Comparison of ENCODE assay signal across 9 mouse cellular contexts in genomic region chr5:93180252-93180651, GRCm38 (mm10). TPM values are rescaled to one million over a fixed set of nuclear protein-coding genes. Genes with fewer than 3 reads are reported as not detected.
DNase-seq lines count a peak whose midpoint lies in the region; ATAC-seq lines count a peak whose summit lies in the region.
"Had no signal": no experiment of that assay in that cellular context is flagged by ENCODE, and none has a peak within 500 bp of the region (broad histone marks: within the 10 kb centered on the region; RNA-seq: fewer than 3 reads in every experiment).

No protein-coding gene starts in this region.

- no peaks in the 10 kb centered on the region for H3K27me3 ChIP-seq in hindbrain, embryonic 14.5 days (ENCODE audit: control insufficient read depth, insufficient read depth, low read length)
- no peaks in the 10 kb centered on the region for H3K27me3 ChIP-seq in hindbrain, embryonic 10.5 days (ENCODE audit: insufficient read depth, poor library complexity, severe bottlenecking)
- no peaks in the 10 kb centered on the region for H3K27me3 ChIP-seq in lung, embryonic 16.5 days (ENCODE audit: control insufficient read depth, insufficient read depth, low read depth, low read length)
- H3K27me3 ChIP-seq: megakaryocyte, embryonic 14.5 days had no signal

- H3K4me1 ChIP-seq in hindbrain, embryonic 14.5 days (replicated peaks; ENCODE audit: control insufficient read depth, insufficient read depth, low read length): no peaks in the 10 kb centered on the region
- H3K4me1 ChIP-seq in hindbrain, embryonic 10.5 days (replicated peaks): no peaks in the 10 kb centered on the region
- H3K4me1 ChIP-seq in lung, embryonic 16.5 days (replicated peaks; ENCODE audit: control insufficient read depth, insufficient read depth, low read length): no peaks in the 10 kb centered on the region

- 74% methylated on average over 2 of the region's 2 CpGs for WGBS in hindbrain, embryonic 14.5 days
- WGBS in hindbrain, embryonic 10.5 days: 91% methylated on average over 2 of the region's 2 CpGs
- 56% methylated on average over 2 of the region's 2 CpGs for WGBS in lung, embryonic 16.5 days

- no peak overlapping the region for H3K4me3 ChIP-seq in hindbrain, embryonic 14.5 days (replicated peaks; ENCODE audit: low read length)
- no peak overlapping the region for H3K4me3 ChIP-seq in hindbrain, embryonic 10.5 days
- H3K4me3 ChIP-seq in lung, embryonic 16.5 days (ENCODE audit: low read length): no peak overlapping the region
- H3K4me3 ChIP-seq: megakaryocyte, embryonic 14.5 days had no signal

- no peak for ATAC-seq in hindbrain, embryonic 14.5 days (ENCODE audit: low FRiP score)
- peak; percentile 53; the same call in 1 of the 2 replicates for ATAC-seq in lung, embryonic 16.5 days (ENCODE audit: low read depth)

- DNase-seq in hindbrain, embryonic 14.5 days (ENCODE audit: low spot score): peak; percentile 35
- no peak for DNase-seq in hindbrain, embryonic 10.5 days (ENCODE audit: low spot score)
- DNase-seq in B cell, adult 2 months: peak; percentile 27
- peak; percentile 29 for DNase-seq in ES-CJ7 (ENCODE audit: low read depth, low spot score)
- DNase-seq in left cerebral cortex, adult 11 months (ENCODE audit: low spot score): no peak
- DNase-seq in ovary, postnatal 10 days (ENCODE audit: low spot score): no peak
- no peak for DNase-seq in testis, postnatal 14 days (ENCODE audit: low spot score)

- no peak overlapping the region for H3K27ac ChIP-seq in hindbrain, embryonic 14.5 days
- no peak overlapping the region for H3K27ac ChIP-seq in hindbrain, embryonic 10.5 days
- no peak overlapping the region for H3K27ac ChIP-seq in lung, embryonic 16.5 days (ENCODE audit: low read length)

- H3K36me3 ChIP-seq in hindbrain, embryonic 14.5 days (replicated peaks; ENCODE audit: control insufficient read depth, insufficient read depth): peaks cover 84% of the 10 kb centered on the region
- H3K36me3 ChIP-seq in hindbrain, embryonic 10.5 days: peaks cover 86% of the 10 kb centered on the region
- peaks cover 18% of the 10 kb centered on the region for H3K36me3 ChIP-seq in lung, embryonic 16.5 days (ENCODE audit: control insufficient read depth, insufficient read depth, low read length)

- no peak overlapping the region for H3K9ac ChIP-seq in hindbrain, embryonic 14.5 days
- no peak overlapping the region for H3K9ac ChIP-seq in lung, embryonic 16.5 days (ENCODE audit: low read length)

- no peak overlapping the region for H3K4me2 ChIP-seq in hindbrain, embryonic 14.5 days (replicated peaks)
- H3K4me2 ChIP-seq in lung, embryonic 16.5 days (ENCODE audit: low read depth, low read length): no peak overlapping the region

- no peaks in the 10 kb centered on the region for H3K9me3 ChIP-seq in hindbrain, embryonic 14.5 days (ENCODE audit: control insufficient read depth, low read length)
- H3K9me3 ChIP-seq in hindbrain, embryonic 10.5 days: no peaks in the 10 kb centered on the region
- no peaks in the 10 kb centered on the region for H3K9me3 ChIP-seq in lung, embryonic 16.5 days (ENCODE audit: control insufficient read depth, low read length)
- H3K9me3 ChIP-seq: megakaryocyte, embryonic 14.5 days had no signal

RNA-seq across cellular contexts. Expression of gene Ccni, which starts 26.0 kb away (rescaled TPM):
- polyA plus RNA-seq in hindbrain, embryonic 14.5 days (2014; fragmentation: Nextera tagmentation; extraction: Ambion mirVana): 173 and 186 TPM in 2 replicates
- 115 and 118 TPM in 2 replicates for polyA plus RNA-seq in hindbrain, embryonic 10.5 days (2016; fragmentation: Nextera tagmentation; extraction: Ambion mirVana)
- polyA plus RNA-seq in lung, embryonic 16.5 days (2015; fragmentation: Nextera tagmentation; extraction: Ambion mirVana): 105 and 107 TPM in 2 replicates

RNA-seq across cellular contexts. Expression of gene 2010109A12Rik, which starts 26.1 kb away (rescaled TPM):
- 0.94 and 1.2 TPM in 2 replicates for polyA plus RNA-seq in hindbrain, embryonic 14.5 days (2014; fragmentation: Nextera tagmentation; extraction: Ambion mirVana)
- polyA plus RNA-seq in hindbrain, embryonic 10.5 days (2016; fragmentation: Nextera tagmentation; extraction: Ambion mirVana): 2.3 and 2.6 TPM in 2 replicates
- polyA plus RNA-seq in lung, embryonic 16.5 days (2015; fragmentation: Nextera tagmentation; extraction: Ambion mirVana): 1.9 and 3.5 TPM in 2 replicates

Comparison
In these comparisons a context has a peak if more than half of its experiments do, and no peak if none do; other contexts are left out.
1. DNase-seq: peak in hindbrain, embryonic 14.5 days (single experiment), B cell, adult 2 months (2 of 2) and ES-CJ7 (single experiment); none in hindbrain, embryonic 10.5 days (single experiment), left cerebral cortex, adult 11 months (single experiment), ovary, postnatal 10 days (single experiment) and testis, postnatal 14 days (single experiment).